Mouse (Mus musculus): ENCODE results near the gene Tbxa2r.
A peak's percentile ranks its signal among the peaks of the same experiment; 100 is the strongest.

DNA sequence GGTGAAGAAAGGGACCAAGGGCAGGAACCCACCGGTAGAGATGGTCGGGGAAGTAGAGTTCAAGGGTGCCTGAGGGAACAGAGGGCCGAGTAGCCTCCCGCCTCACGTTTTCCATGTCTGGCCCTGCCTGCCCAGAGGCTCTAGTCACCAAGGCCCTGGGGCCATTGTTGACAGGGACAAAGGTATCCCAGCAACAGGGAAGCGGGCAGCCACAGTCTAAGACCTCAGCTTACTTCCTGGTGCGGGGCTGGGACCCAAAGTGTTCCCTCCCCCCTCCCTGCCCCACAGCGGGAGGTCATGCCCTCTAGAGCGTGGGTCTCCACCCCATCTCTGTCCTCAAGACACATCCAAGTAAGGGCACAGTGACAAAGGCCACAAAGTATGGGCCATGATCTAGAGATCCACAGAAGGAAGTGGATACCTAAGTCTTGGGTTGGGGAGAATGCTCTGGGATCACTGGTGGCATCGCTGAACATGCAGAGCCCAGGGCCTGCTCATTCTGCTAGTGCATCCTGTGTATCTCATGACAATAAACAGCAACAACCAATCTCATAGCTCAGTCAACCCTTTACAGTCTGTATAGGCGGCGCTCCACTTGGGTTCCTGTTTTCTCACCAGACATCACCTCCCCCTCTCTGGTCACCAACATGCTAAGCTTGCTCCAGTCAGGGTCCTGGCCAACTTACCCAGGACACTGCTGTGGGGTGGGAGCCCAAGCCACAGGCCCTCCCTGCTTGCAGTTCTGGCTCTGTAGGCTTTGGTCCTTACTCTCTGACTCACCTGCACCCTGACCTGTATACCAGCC lies 37.3 kb downstream of the Tbxa2r start, which contains the start of gene 4930404N11Rik:
- no peak for TF ChIP-seq RAD21 (IDR thresholded peaks at IDR 0.05; ENCODE audit: low read depth, low read length)
- TF ChIP-seq CTCF (conservative IDR thresholded peaks at IDR 0.05 in 1 of 2, IDR thresholded peaks at IDR 0.05 in 1 of 2; ENCODE audit: low read depth in 2 of 2, low read length in 2 of 2), result no peak
- no peak for TF ChIP-seq CHD1 (IDR thresholded peaks at IDR 0.05; ENCODE audit: low read depth, low read length)
- TF ChIP-seq POLR2AphosphoS2 (IDR thresholded peaks at IDR 0.05; ENCODE audit: low read depth, low read length), result peak; percentile 11; the same call in 1 of the 2 replicates
- TF ChIP-seq SIN3A (IDR thresholded peaks at IDR 0.05; ENCODE audit: low read length), result no peak
- no peak for TF ChIP-seq ZC3H11A (IDR thresholded peaks at IDR 0.05; ENCODE audit: low read depth, low read length)
- TF ChIP-seq POLR2A (IDR thresholded peaks at IDR 0.05; ENCODE audit: low read depth, low read length), result no peak
